Mouse (Mus musculus) lung, adult 2 months (tissue): Measurements from ENCODE around the gene Spc25. TPM values are rescaled to one million over a fixed set of nuclear protein-coding genes. Genes with fewer than 3 reads are reported as not detected.

ENCODE experiments used
- DNase-seq: peaks from one replicate; pipeline ENCODE4 v3.0.0; 2022
- H3K4me1 ChIP-seq: fragments of 200-500 bp; 2 replicates; pipeline ENCODE4 v1.6.1; 2011; ENCODE audit warnings: low read length; ENCODE audit not compliant: control insufficient read depth, insufficient read depth
- H3K4me3 ChIP-seq: fragments of 200-500 bp; replicated peaks from 2 replicates; pipeline ENCODE3; 2011; ENCODE audit warnings: low read depth, mild to moderate bottlenecking, control low read depth, low read length; ENCODE audit errors: extremely low read depth
- CTCF ChIP-seq: fragments of 200-500 bp; IDR thresholded peaks from 2 replicates; pipeline ENCODE4 v1.5.1; 2011; ENCODE audit warnings: mild to moderate bottlenecking, low read length, control low read depth; ENCODE audit not compliant: insufficient read depth
- POLR2A ChIP-seq: fragments of 200-500 bp; IDR thresholded peaks from 2 replicates; pipeline ENCODE4 v1.6.1; 2011; ENCODE audit warnings: low read depth, mild to moderate bottlenecking, control low read depth, low read length, borderline replicate concordance; ENCODE audit errors: extremely low read depth
- WGBS: fragments of 180-500 bp; shearing (Covaris S2); methylation state at CpG from one replicate; pipeline ENCODE4 v1.1.7; 2018; 5-methylcytosine and 5-hydroxymethylcytosine counted together
- polyA plus RNA-seq: library from polyadenylated mRNA; depleted of rRNA; stranded (reverse); fragments of >200 nt; gene quantifications from 2 replicates; pipeline ENCODE4 v1.2.3, GENCODE M21; 2012; rRNA removed

The Spc25 gene
- polyA plus RNA-seq, 1 experiment: 0.89 TPM

DNA sequence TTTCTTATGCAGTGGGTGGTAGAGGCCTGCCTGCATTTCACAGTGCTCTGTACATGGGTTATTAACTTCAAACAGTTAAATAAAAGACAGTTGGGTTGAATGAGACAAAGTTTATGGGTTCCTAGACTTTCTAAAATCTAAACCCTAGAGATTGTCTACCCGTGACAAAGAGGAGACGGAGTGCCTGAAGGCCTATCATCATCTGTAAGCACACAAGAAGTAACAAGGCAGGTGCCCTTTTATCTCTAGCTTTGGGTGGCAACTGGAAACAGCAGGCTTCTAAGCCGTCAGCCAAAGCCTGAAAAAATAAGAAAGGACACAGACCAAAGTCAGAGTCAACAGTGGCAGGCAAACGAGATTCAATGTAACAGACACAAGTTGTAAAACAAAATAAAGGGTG lies 16.8 kb downstream of the Spc25 start:
- Histone ChIP-seq H3K4me1 (no peaks in the 10 kb centered on the region), H3K4me3 (no peak overlapping the region)
- no peak for DNase-seq
- TF ChIP-seq CTCF (no peak), POLR2A (no peak)
- WGBS: 83% methylated on average over 4 of the region's 4 CpGs

DNA sequence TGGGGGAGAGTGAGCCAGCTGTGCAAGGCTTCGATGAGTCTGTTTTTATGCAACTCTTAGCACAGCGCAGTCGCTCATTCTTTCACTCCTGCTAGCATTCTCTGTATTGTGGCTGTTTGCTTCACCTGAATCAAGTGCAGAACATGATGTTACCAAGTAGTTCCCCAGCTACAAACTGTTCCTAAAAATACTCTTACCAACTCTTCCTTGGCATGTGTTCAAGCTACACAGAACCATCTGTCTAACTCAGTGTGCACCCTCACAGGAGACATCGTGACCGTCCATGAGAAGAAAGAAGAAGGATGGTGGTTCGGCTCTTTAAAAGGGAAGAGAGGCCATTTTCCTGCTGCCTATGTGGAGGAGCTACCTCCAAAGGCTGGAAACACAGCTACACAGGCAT lies 17.3 kb downstream of the Spc25 start:
- DNase-seq: no peak
- H3K4me3 ChIP-seq: no peak overlapping the region
- TF ChIP-seq CTCF: no peak
- no peak for TF ChIP-seq POLR2A
- no peaks in the 10 kb centered on the region for H3K4me1 ChIP-seq
- WGBS: 83% methylated on average over 6 of the region's 6 CpGs

DNA sequence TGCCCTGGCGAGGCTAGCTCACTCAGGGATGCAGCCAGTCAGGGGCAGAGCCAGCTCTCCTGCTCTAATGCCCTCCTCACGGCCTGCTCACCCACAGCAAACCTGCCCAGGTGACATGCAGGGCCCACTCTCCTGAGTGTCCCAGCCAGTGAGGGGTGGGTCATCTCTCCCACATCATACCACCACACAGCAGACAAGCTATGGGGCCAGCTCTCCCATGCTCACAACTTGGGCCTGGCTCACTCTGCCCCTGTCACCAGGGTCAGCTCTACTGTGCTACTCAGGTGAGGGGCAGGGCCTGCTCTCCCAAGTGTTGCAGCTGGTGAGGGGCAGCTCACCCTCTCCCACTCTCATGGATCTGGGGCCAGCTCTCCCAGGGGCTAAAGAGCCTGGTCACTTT lies 18.0 kb downstream of the Spc25 start:
- no peak overlapping the region for H3K4me3 ChIP-seq
- TF ChIP-seq CTCF (no peak), POLR2A (no peak)
- H3K4me1 ChIP-seq: no peaks in the 10 kb centered on the region
- no peak for DNase-seq
- 96% methylated on average over 2 of the region's 2 CpGs for WGBS

DNA sequence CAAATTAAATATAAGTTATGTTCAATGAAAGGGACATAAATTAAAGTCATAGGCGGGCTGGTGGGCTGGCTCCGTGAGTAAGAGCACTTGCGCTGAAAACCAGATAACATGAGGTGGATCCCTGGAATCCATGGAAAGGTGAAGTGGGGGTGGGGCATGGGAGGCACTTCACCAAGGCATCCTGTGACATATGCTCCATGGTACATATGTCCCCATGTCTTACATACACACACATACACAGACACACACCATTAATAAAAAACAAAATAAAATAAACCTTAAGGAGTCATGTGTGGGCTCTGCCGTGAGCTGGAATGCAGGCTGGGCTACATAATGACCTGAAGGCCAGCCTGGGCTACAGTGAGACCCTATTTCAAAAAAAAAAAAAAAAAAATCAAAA lies 26.3 kb downstream of the Spc25 start:
- 87% methylated on average over 4 of the region's 4 CpGs for WGBS
- no peak for DNase-seq
- Histone ChIP-seq H3K4me1 (no peaks in the 10 kb centered on the region), H3K4me3 (no peak overlapping the region)
- TF ChIP-seq CTCF (no peak), POLR2A (no peak)

DNA sequence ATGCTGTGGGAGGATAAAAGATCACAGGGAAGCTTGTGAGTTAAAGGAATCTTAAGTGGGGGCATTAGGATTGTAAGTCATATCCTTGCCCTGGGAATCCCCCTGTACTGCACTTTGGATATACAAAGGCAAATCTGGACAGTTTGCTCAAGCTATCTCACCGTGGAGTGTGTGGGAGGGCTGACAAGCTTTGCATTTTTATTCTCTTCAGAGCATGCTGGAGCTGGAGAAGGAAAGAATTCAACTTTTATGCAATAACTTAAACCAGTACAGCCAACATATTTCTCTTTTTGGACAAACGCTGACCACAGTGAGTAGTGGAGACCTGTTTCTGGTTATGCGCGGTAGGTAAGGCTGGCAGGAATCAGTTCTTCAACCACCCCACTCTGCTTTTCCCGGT lies 30.7 kb downstream of the Spc25 start:
- no peak overlapping the region for H3K4me3 ChIP-seq
- no peak for TF ChIP-seq CTCF
- no peak for TF ChIP-seq POLR2A
- no peaks in the 10 kb centered on the region for H3K4me1 ChIP-seq
- 74% methylated on average over 5 of the region's 5 CpGs for WGBS
- no peak for DNase-seq

DNA sequence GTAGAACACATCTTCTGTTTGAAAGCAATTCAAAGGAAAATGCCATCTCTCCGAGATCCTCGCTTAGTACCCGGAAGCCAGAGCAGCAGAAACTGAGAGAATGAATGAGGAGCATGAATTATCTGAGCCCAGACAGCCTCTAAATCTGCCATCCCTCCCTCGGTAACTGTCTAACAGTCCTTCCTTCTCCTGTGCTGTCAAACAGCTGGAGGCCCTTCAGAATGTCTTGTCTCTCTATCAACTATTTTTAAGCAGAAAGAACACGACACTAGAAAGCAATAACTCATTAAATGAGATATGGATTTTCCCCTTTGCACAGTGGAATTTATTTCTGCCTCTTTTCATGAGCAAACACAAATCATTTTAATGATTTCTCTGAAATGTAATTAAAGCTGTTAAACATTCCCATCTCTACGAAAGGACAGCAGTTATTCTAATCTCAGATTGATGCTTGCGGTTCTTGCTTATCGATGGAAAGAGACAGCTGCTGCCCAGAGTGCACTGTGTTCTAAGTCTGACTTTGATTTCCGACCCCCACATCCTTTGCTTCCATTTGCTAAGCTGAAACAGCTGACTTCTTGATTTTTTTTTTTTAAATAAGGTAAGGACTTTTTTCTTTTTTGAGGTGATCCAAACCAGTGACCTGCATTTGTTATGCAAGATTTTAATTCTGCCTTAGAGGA lies 35.5 kb downstream of the Spc25 start:
- no peak overlapping the region for H3K4me3 ChIP-seq

DNA sequence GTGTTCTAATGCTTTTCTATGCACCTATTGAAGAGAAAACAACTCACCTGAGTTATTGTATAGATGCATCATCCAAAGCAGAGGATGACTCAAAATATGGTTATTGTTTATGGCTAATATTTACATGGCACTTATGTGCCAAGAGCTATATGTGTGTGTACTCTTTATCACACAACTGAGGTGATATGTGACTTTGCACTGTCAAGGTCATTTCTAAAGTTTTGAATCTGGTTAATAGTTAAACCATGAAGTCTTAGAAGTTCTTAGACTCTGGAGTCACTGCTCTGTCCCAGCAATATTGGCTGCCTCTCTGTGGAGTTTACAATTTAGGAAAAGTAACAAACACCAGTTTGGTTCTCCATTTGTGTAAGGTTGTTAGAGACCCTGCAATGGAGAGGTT lies 47.1 kb downstream of the Spc25 start:
- no peak overlapping the region for H3K4me3 ChIP-seq
- no peaks in the 10 kb centered on the region for H3K4me1 ChIP-seq
- no peak for DNase-seq
- TF ChIP-seq POLR2A (no peak), CTCF (no peak)

More for the DNA sequence above, 35.5 kb downstream of the Spc25 start:
- no peaks in the 10 kb centered on the region for H3K4me1 ChIP-seq
- TF ChIP-seq CTCF (no peak), POLR2A (no peak)
- DNase-seq: no peak
- WGBS: 64% methylated on average over 9 of the region's 9 CpGs

DNA sequence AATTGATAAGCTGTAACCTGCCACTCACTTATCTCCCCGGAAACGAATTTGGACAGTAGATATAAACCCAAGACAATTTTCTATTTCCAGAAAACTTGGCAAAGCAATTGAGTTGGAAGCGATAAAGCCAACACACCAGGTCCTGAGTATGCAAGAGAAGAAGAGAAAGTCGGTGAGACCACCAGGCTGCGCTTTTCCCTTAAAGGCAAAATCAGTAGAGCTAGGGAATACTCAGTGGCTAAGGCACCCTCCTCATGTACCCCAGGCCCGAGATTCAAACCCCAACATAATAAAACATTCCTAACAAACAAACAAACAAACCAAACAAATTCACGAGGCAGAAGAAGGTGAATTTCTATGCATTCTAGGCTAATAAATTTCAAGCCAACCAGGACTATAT lies 49.7 kb downstream of the Spc25 start:
- TF ChIP-seq CTCF (no peak), POLR2A (no peak)
- DNase-seq: no peak
- no peaks in the 10 kb centered on the region for H3K4me1 ChIP-seq
- no peak overlapping the region for H3K4me3 ChIP-seq
- 47% methylated on average over 7 of the region's 7 CpGs for WGBS

DNA sequence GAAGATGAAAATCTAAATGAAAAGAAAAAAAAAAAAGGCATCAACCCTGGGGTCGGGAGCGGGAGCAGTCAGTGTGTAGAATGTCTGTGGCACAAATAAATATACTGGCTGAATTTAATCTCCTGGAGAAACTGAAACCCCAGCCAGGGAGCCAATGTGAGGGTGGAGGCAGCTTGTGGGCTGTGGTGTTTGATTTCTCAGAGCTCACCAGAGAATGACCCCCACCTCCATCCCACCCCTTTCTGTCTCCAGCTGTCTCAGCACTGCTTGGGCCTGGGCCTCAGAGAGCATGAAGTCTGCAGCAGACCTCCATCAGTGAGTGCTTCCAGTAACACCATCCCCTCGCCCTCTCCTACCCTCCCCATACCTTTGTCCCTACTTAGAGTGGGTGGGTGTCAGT lies 50.1 kb downstream of the Spc25 start:
- no peaks in the 10 kb centered on the region for H3K4me1 ChIP-seq
- no peak overlapping the region for H3K4me3 ChIP-seq
- DNase-seq: no peak
- 41% methylated on average over 3 of the region's 3 CpGs for WGBS
- TF ChIP-seq POLR2A (no peak), CTCF (no peak)

DNA sequence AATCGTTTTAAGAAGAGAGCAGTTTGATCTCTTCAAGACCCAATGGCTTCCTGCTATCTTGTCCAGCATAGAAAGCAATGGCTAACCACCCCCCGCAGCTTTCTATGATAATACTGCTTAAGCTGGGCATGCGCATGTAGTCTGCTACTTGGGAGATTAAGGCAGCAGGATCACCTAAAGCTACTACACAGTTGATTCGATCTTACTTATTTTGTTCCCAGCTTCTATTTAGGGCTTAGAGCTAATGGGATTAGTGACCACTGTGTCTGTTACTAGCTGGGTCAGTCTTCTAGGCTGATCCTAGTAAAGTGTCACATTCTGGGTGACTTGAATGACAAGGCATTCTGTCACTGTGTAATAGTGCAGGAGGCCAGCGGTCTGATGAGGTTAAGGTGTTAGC lies 55.2 kb downstream of the Spc25 start:
- Histone ChIP-seq H3K4me3 (no peak overlapping the region), H3K4me1 (peaks cover 4% of the 10 kb centered on the region)
- DNase-seq: no peak
- TF ChIP-seq POLR2A (no peak), CTCF (no peak)
- 75% methylated on average over 5 of the region's 5 CpGs for WGBS

DNA sequence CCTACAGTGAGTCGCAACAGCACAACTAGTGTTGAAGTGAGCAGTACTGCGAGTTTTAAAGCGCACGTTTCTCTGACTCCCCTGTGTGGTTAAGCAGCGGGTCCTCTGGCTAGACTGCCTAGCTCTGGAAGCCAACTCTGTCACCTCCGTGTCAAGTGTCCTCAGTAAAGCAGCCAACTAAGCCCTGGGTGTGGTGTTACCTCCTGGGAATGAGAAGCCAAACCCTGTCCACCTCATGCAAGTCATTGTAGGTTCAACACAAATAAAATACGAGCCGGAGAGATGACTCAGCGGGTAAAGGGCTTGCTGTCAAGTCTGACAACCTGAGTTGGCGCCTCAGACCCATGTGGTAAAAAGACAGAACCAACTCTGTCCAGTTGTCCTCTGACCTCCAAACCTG lies 56.8 kb downstream of the Spc25 start:
- peaks cover 4% of the 10 kb centered on the region for H3K4me1 ChIP-seq
- TF ChIP-seq CTCF (no peak), POLR2A (no peak)
- no peak for DNase-seq
- no peak overlapping the region for H3K4me3 ChIP-seq
- 57% methylated on average over 10 of the region's 10 CpGs for WGBS

DNA sequence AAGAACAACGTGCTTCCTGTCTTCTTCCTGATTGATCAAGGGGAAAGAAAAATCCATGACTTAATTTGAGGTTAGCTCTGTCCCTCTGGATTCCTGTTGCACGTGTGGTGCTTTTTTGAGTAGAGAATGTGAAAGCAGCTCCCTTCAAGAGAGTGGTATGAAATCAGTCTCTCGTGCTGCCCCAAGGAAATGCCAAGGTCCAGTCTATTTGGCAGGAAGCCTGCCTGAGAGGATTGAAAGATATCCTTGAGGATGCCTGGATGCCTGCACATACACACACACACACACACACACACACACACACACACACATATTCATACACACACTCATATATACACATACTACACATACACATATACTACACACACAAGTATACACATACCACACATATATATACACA lies 57.3 kb downstream of the Spc25 start:
- WGBS: 31% methylated on average over 3 of the region's 3 CpGs

More for the DNA sequence above, 57.3 kb downstream of the Spc25 start:
- DNase-seq: no peak
- Histone ChIP-seq H3K4me1 (peaks cover 4% of the 10 kb centered on the region), H3K4me3 (no peak overlapping the region)
- TF ChIP-seq CTCF (no peak), POLR2A (no peak)

Other genes starting within 250 kb of the Spc25 start
- 11.0 and 24.1 TPM in 2 replicates for gene Nostrin, start 70.4 kb downstream of the Spc25 start, polyA plus RNA-seq
- not detected in 2 replicates for gene G6pc2, start 4.9 kb upstream of the Spc25 start, polyA plus RNA-seq
- gene Abcb11, start 136.4 kb upstream of the Spc25 start, polyA plus RNA-seq: 0.24 TPM in 1 of 2 replicates, not detected in the other
- gene Dhrs9, start 174.3 kb upstream of the Spc25 start, polyA plus RNA-seq: 0.29 and 1.9 TPM in 2 replicates